Mouse (Mus musculus): ENCODE results near the gene Hk1. TPM values are rescaled to one million over a fixed set of nuclear protein-coding genes. Genes with fewer than 3 reads are reported as not detected.

Hk1 gene
- polyA plus RNA-seq, 1 experiment from 2014 or later, result 34.0 TPM

- 86% methylated on average over 19 of the region's 19 CpGs for WGBS
- no peaks in the 10 kb centered on the region for H3K36me3 ChIP-seq
- H3K9me3 ChIP-seq, result no peaks in the 10 kb centered on the region
- H3K4me1 ChIP-seq (replicated peaks), result peaks cover 10% of the 10 kb centered on the region
- peaks cover 11% of the 10 kb centered on the region; the same call in 1 of the 2 replicates for H3K27me3 ChIP-seq (ENCODE audit: insufficient read depth, poor library complexity, severe bottlenecking)
- no peak overlapping the region for H3K4me3 ChIP-seq
- no peak overlapping the region for H3K27ac ChIP-seq
- DNase-seq (ENCODE audit: low spot score), result no peak
These were observed 22.0 kb upstream of the Hk1 start for GRCm38 (mm10) chr10:62401641-62402111.

GRCm38 (mm10) chr10:62383011-62383410 lies 3.3 kb upstream of the Hk1 start:
- no peaks in the 10 kb centered on the region for H3K27me3 ChIP-seq (ENCODE audit: insufficient read depth, poor library complexity, severe bottlenecking)
- 84% methylated on average over 3 of the region's 3 CpGs for WGBS
- H3K27ac ChIP-seq, result no peak overlapping the region
- no peaks in the 10 kb centered on the region for H3K9me3 ChIP-seq
- no peak for DNase-seq (ENCODE audit: low spot score)
- H3K4me1 ChIP-seq (replicated peaks), result no peaks in the 10 kb centered on the region
- H3K36me3 ChIP-seq, result no peaks in the 10 kb centered on the region
- H3K4me3 ChIP-seq, result no peak overlapping the region

DNA sequence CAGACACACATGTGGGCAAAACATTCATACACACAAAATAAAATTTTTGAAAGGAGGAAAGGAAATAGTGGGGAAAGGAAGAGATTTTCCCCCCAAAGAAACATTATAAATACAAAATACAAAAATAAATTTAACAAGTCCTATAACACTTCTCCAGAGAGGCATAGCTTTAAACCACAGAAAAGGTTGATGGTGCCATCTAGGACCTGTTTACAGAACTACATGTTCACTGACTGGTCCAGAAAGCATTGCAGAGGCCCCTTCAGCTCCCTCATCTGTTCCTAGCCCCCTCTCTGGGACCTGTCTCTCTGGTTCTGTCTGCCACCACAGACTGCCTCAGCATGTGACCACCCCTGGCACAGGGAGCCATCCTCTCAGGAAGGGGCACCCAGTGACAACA lies 1.2 kb upstream of the Hk1 start:
- H3K9me3 ChIP-seq, result no peaks in the 10 kb centered on the region
- H3K27me3 ChIP-seq (ENCODE audit: insufficient read depth, poor library complexity, severe bottlenecking), result no peaks in the 10 kb centered on the region
- DNase-seq (ENCODE audit: low spot score), result no peak
- no peaks in the 10 kb centered on the region for H3K4me1 ChIP-seq (replicated peaks)
- H3K36me3 ChIP-seq, result no peaks in the 10 kb centered on the region
- no peak overlapping the region for H3K4me3 ChIP-seq
- H3K27ac ChIP-seq, result no peak overlapping the region

GRCm38 (mm10) chr10:62358827-62359226 lies 20.9 kb downstream of the Hk1 start:
- H3K36me3 ChIP-seq, result no peaks in the 10 kb centered on the region
- whole genome bisulfite sequencing, result 90% methylated on average over 7 of the region's 7 CpGs
- 0 out of 2 replicates have a peak, but pooled peaks cover 5% of the 10 kb centered on the region for H3K4me1 ChIP-seq (replicated peaks)
- H3K27me3 ChIP-seq (ENCODE audit: insufficient read depth, poor library complexity, severe bottlenecking), result no peaks in the 10 kb centered on the region
- H3K27ac ChIP-seq, result no peak overlapping the region
- 0 out of 2 replicates have a peak, but pooled peaks cover 6% of the 10 kb centered on the region for H3K9me3 ChIP-seq
- no peak overlapping the region for H3K4me3 ChIP-seq
- no peak for DNase-seq (ENCODE audit: low spot score)

DNA sequence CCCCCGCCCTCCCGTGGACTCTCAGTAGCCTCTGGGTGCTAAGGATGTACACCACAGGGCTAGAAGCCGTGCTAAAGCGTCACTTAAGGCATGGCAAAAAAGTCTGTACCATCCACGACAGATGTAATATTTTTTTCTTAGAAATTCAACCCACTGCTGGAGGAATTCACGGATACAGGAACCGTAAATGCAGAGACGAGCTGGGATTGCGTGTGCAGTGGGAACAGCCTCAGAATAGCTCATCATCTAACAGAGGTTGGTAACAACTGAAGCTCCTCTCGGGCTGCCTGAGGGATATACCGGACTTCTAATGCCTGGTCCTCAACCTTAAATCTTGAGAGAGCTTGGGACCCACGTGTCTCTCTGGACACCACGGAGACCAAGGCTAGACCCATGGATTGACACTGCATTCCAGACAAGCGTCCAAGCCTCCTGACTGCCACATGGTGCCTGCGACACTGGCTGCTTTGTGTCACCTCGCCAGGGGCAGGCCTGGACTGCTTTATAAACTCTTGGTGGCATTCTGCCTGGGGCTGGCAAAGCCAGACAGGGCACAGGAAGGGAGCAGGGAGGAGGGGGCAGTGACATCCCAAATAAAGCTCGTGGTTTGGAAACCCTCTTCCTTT lies 23.5 kb downstream of the Hk1 start:
- H3K9me3 ChIP-seq, result no peaks in the 10 kb centered on the region
- H3K4me1 ChIP-seq (replicated peaks), result 0 out of 2 replicates have a peak, but pooled peaks cover 5% of the 10 kb centered on the region
- no peak overlapping the region for H3K4me3 ChIP-seq
- no peak overlapping the region for H3K27ac ChIP-seq
- 83% methylated on average over 17 of the region's 17 CpGs for WGBS
- no peaks in the 10 kb centered on the region for H3K36me3 ChIP-seq
- no peaks in the 10 kb centered on the region for H3K27me3 ChIP-seq (ENCODE audit: insufficient read depth, poor library complexity, severe bottlenecking)
- DNase-seq (ENCODE audit: low spot score), result no peak

DNA sequence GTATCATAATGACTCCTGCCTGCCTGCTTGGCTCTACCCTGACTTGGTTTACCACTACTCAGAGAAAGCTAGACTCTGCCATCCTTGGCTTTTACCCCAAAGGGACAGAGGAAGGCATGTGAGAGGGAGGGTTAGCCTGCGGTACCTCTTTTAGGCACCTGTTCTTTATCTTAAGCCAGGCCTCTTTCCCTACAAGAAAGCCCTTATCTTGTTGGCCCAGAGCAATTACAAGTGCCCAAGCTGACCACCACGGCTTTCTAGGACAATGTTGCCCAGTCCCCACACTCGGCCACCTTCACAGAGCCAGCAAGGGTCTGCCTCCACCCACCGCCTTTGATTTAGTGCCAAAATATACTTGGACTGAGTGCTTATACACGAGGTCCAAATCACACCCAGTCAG lies 34.6 kb downstream of the Hk1 start:
- Histone ChIP-seq H3K36me3 (no peaks in the 10 kb centered on the region), H3K4me1 (replicated peaks) (peaks cover 16% of the 10 kb centered on the region), H3K4me3 (no peak overlapping the region), H3K27me3 (ENCODE audit: insufficient read depth, poor library complexity, severe bottlenecking) (no peaks in the 10 kb centered on the region), H3K27ac (0 out of 2 replicates have a peak overlapping the region, but pooled peaks have one; percentile 3), H3K9me3 (no peaks in the 10 kb centered on the region)
- DNase-seq (ENCODE audit: low spot score), result no peak
- 84% methylated on average over 5 of the region's 5 CpGs for WGBS

DNA sequence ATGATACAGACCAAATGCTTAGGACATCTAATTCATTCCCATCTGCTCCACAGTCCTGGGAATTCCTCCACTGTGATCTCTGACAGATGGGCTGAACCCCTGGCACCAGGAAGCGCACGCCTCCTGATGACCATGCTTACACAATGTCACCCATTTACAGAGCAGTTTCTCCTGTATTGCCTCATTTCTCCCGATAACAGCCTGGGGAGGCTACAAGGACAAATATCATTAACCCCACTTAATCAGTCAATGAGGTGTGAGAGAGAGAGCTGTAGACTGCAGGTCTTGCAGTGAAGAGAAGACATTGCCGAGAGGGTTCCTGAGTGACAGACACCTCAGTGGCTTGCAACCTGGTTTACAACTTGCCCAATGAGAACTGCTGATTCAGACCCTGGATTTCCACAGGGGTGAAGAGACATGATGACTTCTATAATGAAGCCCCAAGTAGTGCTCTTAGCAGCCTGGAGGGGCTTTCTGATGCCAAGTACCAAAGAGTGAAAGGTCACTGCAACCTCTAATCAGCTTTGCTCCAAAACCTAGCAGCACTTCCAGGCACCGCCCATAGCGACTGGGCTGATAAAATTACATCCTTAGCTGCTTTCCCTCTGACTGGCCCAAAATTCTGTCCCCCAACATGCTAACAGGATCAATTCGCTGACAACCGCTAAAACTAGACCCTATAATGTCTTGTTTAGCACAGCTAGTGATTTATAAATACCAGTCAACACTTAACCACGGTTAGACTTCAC lies 35.5 kb downstream of the Hk1 start:
- H3K36me3 ChIP-seq, result no peaks in the 10 kb centered on the region
- WGBS, result 86% methylated on average over 9 of the region's 9 CpGs
- DNase-seq (ENCODE audit: low spot score), result no peak
- H3K27ac ChIP-seq, result no peak overlapping the region
- no peaks in the 10 kb centered on the region for H3K9me3 ChIP-seq
- no peaks in the 10 kb centered on the region; the same call in 1 of the 2 replicates for H3K27me3 ChIP-seq (ENCODE audit: insufficient read depth, poor library complexity, severe bottlenecking)
- H3K4me3 ChIP-seq, result no peak overlapping the region
- H3K4me1 ChIP-seq (replicated peaks), result peaks cover 23% of the 10 kb centered on the region

DNA sequence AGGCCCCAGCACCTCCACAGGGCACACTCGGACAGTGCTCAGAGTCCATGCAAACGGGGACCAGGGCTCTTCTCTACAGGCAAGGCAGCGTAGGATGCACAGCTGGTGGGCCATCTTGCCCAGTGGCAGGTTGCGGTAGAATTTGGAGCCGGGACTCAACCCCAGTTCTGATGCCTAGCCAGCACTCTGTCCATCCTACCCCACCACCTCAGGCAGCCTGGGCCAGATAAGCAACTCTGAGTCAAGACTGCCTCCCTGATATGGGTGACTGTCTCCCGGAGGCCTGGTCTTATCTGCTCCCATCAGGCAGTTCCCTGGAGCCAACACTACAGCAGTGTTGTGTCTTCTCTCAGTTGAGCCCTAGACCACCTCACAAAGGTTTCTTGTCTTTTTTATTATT lies 37.2 kb downstream of the Hk1 start:
- H3K36me3 ChIP-seq, result no peaks in the 10 kb centered on the region
- peaks cover 37% of the 10 kb centered on the region for H3K4me1 ChIP-seq (replicated peaks)
- H3K4me3 ChIP-seq, result 0 out of 2 replicates have a peak overlapping the region, but pooled peaks have one; percentile 16
- H3K9me3 ChIP-seq, result no peaks in the 10 kb centered on the region
- H3K27me3 ChIP-seq (ENCODE audit: insufficient read depth, poor library complexity, severe bottlenecking), result peaks cover 12% of the 10 kb centered on the region; the same call in 1 of the 2 replicates
- H3K27ac ChIP-seq, result 0 out of 2 replicates have a peak overlapping the region, but pooled peaks have one; percentile 23
- WGBS, result 92% methylated on average over 6 of the region's 6 CpGs
- no peak for DNase-seq (ENCODE audit: low spot score)

DNA sequence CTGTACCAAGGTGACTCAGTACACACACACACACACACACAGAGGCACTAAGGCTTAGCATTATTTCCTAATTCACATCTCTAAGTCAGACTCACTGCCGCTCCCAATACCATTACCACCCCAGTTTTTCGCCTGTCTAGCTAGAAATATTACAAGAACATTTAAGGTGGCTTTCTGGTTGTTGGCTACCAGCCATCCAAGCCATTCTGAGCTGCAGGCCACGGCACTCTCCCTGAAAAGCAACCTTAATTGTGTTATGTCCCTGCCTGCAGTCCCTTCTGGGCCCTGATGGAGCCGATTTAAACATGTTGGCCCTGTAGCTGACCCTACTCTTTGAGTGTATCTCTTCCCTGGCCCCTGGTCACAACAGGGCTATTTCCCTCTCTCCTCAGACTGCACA lies 37.8 kb downstream of the Hk1 start:
- H3K4me1 ChIP-seq (replicated peaks), result peaks cover 42% of the 10 kb centered on the region
- 87% methylated on average over 4 of the region's 4 CpGs for WGBS
- H3K27me3 ChIP-seq (ENCODE audit: insufficient read depth, poor library complexity, severe bottlenecking), result peaks cover 12% of the 10 kb centered on the region; the same call in 1 of the 2 replicates
- H3K27ac ChIP-seq, result 0 out of 2 replicates have a peak overlapping the region, but pooled peaks have one; percentile 23
- no peaks in the 10 kb centered on the region for H3K9me3 ChIP-seq
- H3K36me3 ChIP-seq, result no peaks in the 10 kb centered on the region
- H3K4me3 ChIP-seq, result peak overlapping the region; percentile 16; the same call in 1 of the 2 replicates
- DNase-seq (ENCODE audit: low spot score), result no peak

DNA sequence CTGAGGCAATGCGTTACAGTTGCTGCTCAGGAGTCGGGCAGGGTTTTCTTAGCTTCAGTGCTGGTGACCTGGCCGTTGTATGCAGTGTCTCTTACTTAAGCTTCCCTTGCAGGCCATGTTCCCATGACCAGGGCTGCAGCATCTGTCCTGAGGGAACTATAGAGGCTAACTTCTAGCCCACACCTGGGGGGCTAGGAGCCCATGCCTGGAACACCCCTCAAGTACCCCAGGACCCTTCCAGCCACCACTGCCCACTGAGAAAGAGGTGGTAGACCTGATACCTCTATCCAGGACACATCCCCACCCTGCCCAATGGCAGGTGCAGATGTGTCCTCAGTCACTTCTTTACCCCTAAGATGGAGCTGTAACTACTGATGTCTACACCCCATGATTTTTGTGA lies 38.7 kb downstream of the Hk1 start:
- DNase-seq (ENCODE audit: low spot score), result no peak
- no peaks in the 10 kb centered on the region for H3K9me3 ChIP-seq
- peak overlapping the region; percentile 91 for H3K27ac ChIP-seq
- peaks cover 52% of the 10 kb centered on the region for H3K4me1 ChIP-seq (replicated peaks)
- no peaks in the 10 kb centered on the region for H3K36me3 ChIP-seq
- H3K4me3 ChIP-seq, result peak overlapping the region; percentile 73
- H3K27me3 ChIP-seq (ENCODE audit: insufficient read depth, poor library complexity, severe bottlenecking), result peaks cover 12% of the 10 kb centered on the region; the same call in 1 of the 2 replicates
- 27% methylated on average over 3 of the region's 3 CpGs for WGBS

- no peaks in the 10 kb centered on the region for H3K36me3 ChIP-seq
- peaks cover 12% of the 10 kb centered on the region; the same call in 1 of the 2 replicates for H3K27me3 ChIP-seq (ENCODE audit: insufficient read depth, poor library complexity, severe bottlenecking)
- peak overlapping the region; percentile 91 for H3K27ac ChIP-seq
- no peaks in the 10 kb centered on the region for H3K9me3 ChIP-seq
- H3K4me1 ChIP-seq (replicated peaks), result peaks cover 58% of the 10 kb centered on the region
- peak overlapping the region; percentile 73 for H3K4me3 ChIP-seq
- peak; percentile 96 for DNase-seq (ENCODE audit: low spot score)
- WGBS, result 0% methylated on average over 38 of the region's 38 CpGs
These were observed 39.5 kb downstream of the Hk1 start for GRCm38 (mm10) chr10:62340095-62340731.

GRCm38 (mm10) chr10:62339211-62340094 lies 40.3 kb downstream of the Hk1 start:
- peaks cover 66% of the 10 kb centered on the region for H3K4me1 ChIP-seq (replicated peaks)

More at GRCm38 (mm10) chr10:62339211-62340094, 40.3 kb downstream of the Hk1 start:
- DNase-seq (ENCODE audit: low spot score), result peak; percentile 15
- no peaks in the 10 kb centered on the region for H3K9me3 ChIP-seq
- WGBS, result 6% methylated on average over 45 of the region's 45 CpGs
- H3K27ac ChIP-seq, result peak overlapping the region; percentile 91
- H3K36me3 ChIP-seq, result no peaks in the 10 kb centered on the region
- peaks cover 12% of the 10 kb centered on the region; the same call in 1 of the 2 replicates for H3K27me3 ChIP-seq (ENCODE audit: insufficient read depth, poor library complexity, severe bottlenecking)
- peak overlapping the region; percentile 73 for H3K4me3 ChIP-seq
